Mouse (Mus musculus) small intestine, adult 2 months (tissue): ENCODE results near the gene 1700020L24Rik.

Experiments used
- CTCF ChIP-seq: fragments of 200-500 bp; IDR thresholded peaks from 2 replicates; pipeline ENCODE4 v1.5.1; 2012; ENCODE audit warnings: low read depth, mild to moderate bottlenecking, control low read depth, inconsistent platforms, low read length, moderate library complexity, mixed read lengths; ENCODE audit not compliant: insufficient replicate concordance, insufficient read length; ENCODE audit errors: extremely low read depth
- POLR2A ChIP-seq: fragments of 200-500 bp; IDR thresholded peaks from 2 replicates; pipeline ENCODE4 v1.6.1; 2012; ENCODE audit warnings: low read depth, mild to moderate bottlenecking, control low read depth, inconsistent platforms, low read length, moderate library complexity

GRCm38 (mm10) chr11:83417708-83418107 lies 19.8 kb upstream of the 1700020L24Rik start:
- TF ChIP-seq CTCF, result no peak
- no peak for TF ChIP-seq POLR2A
